Mouse (Mus musculus) urinary bladder, adult 2 months (tissue): ENCODE results near the gene Ncoa5. TPM values are rescaled to one million over a fixed set of nuclear protein-coding genes. Genes with fewer than 3 reads are reported as not detected.

ENCODE experiments used
- DNase-seq: peaks from one replicate; pipeline ENCODE4 v3.0.0; 2022; ENCODE audit warnings: low spot score
- polyA plus RNA-seq: library from polyadenylated mRNA; depleted of rRNA; stranded (reverse); fragments of >200 nt; gene quantifications from 2 replicates; pipeline ENCODE4 v1.2.3, GENCODE M21; 2012

The Ncoa5 gene
- polyA plus RNA-seq, 1 experiment, result 33.6 TPM

DNA sequence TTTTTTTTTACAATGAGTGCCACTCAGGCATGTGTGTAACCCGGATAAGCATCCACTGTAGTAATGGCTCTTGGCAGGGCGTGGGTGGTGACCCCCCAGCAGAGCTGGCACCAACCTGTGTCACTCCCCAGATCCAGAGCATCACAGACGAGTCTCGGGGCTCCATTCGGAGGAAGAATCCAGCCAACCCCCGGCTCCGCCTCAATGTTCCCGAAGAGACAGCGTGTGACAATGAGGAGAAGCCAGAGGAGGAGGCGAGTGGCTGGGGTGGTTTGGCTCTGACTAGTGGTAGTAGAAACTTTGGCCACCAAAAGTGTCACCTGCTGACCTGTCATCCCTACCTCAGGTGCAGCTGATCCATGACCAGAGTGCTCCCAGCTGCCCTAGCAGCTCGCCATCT is 38.7 kb downstream of the Ncoa5 start:
- DNase-seq, result no peak

DNA sequence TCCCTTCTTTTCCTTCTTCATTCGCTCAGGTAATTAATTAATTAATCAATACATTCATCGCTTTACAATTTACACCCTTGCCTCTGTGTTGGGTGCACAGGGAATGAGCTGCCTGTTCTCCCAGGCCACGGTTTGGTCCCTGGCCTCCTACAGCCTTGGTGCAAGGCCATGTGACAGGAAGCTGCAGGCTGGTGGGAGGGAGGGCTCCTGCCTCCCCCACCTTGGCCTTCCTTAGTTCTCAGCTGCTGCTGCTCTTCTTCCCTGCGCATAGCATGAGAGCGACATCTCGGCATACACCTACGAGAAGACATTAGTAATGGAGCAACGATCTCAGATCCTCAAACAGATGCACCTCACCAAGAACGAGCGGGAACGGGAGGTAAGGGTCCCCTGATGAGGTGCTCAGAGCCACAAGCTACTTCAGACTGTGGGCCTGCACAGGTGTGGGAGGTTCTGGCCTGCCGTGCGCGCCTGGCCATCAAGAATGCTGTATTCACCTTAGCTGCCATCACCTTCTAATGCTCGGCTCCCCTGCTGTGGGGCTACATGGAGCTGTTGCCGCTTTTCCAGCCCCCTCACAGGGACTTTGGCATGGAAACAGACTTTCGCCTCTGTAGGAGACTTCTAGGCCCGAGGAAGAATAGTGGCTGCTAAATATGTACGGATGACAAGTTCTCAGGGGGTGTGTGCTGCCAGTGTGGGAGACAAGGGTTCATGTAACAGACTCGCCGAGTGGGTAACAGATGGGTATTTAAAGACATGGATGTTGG is 39.8 kb downstream of the Ncoa5 start:
- no peak for DNase-seq

DNA sequence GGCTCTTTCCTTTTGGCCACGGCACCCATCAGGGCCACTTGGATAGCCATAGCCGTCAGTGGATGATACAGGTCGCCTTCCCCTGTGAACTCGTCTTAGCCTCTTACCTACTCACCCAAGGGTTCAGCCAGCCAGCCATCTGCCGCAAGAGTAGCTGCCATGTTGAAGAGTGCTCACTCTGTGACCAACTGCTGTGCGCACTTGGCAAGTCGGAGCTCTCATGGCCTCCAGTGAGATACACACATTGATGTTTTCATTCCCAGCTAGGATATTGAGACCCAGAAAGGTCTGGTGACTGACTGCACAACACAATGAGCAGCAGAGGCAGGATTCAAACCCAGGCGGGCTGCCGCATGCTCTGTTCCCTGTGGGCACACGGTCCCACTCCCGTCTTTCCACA is 40.5 kb downstream of the Ncoa5 start:
- no peak for DNase-seq

- DNase-seq, result no peak
Measured at GRCm38 (mm10) chr2:164991808-164992207, 42.9 kb downstream of the Ncoa5 start.

DNA sequence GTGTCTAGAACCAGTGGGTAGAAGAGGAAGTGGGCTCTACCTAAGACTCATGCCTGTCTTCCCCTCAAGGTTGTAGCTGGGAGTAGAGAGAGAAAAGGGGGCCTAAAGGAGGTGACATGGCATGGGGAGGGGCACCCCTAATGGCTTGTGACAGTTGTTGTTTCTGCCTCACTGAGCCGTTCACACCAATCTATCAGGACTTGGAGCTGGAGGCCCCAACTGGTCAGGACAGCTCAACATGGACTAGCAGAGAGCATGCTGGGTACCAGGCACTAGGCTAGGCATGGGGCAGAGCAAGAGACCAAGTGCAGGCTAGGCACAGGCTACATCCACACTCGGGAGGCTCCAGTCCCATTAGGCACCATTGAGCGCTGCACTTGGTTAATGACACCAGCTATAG is 43.6 kb downstream of the Ncoa5 start:
- DNase-seq, result no peak

DNA sequence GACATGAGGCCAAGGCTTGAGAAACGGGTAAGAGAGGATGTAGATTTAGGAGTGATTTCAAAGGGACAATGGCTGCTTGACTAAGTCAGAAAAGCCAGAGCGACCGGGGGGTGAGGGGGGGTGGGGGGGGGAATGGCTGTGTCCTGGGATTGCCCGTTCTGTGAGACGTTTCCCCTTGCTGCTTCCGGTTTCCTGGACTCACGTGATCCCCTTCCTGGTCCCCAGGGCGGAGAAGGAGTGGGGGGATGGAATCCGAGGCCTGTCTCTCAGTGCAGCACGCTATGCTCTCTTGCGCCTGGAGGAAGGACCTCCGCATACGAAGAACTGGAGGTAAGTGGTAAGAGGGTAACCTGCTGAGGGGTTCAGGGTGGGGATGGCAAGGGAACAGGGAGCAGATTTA is 45.9 kb downstream of the Ncoa5 start:
- no peak for DNase-seq

DNA sequence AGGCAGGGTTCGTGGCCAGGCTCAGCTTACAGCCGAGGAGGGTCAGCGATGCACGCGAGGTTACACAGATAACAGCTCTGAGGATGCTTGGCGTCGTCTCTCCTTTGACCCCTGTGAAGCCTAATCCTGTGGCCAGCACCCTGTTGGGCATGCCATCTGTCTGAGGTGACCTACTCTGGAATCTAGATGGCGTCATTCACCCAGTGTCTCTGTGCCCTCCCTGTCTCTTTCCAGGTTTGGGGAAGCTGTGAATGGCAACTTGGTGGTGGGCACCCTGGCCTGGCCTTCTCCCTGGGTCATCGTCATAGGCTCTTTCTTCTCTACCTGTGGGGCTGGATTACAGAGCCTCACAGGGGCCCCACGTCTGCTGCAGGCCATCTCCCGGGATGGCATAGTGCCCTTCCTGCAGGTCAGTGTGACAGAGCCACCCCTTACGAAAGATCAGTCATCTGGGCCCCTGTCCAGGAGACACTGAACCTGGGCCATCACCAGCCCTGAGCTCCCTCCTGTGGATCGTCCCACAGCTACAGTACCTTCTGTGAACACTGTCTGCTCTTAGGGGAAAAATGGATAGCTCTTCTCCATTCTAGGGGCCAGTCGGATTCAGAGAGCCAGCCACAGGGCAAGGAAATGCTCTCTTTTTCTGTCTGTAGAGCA is 48.2 kb downstream of the Ncoa5 start:
- DNase-seq, result no peak

DNA sequence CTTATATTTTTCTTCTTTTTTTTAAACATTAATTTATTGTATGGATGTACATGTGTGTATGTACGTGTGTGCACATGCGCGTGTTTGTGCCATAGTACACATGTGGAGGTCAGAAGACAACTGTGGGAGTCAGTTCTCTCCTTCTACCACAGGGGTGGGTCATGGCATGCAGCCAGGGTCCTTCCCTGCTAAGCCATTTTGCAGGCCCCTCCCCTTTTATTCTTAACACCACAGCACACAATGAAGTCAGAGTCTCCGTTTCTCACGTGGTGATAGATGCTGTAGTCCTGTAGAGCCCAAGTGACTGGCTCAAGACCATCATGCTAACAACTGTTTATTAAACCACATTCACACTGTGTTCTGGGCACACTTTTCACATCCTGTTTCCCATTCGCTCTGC is 48.7 kb downstream of the Ncoa5 start:
- no peak for DNase-seq

DNA sequence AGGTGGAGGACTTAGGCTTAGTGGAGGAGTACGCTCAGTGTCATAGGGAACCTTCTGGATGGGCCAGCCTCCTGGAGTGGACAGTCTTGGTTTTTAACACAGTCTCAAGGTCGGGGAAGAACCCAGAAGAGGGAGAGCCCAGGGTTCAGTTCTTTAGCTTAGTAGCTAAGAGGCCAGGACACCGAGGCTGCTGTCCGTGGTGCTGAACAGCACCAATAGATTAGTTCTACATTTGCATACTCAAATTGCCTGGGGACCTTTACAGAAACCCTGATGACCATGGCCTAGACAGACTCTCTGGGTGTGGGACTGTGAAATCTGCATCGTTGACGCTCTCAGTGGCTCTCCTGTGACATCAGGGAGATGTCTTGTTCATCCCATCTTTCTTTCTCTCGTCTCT is 54.9 kb downstream of the Ncoa5 start:
- DNase-seq, result no peak

DNA sequence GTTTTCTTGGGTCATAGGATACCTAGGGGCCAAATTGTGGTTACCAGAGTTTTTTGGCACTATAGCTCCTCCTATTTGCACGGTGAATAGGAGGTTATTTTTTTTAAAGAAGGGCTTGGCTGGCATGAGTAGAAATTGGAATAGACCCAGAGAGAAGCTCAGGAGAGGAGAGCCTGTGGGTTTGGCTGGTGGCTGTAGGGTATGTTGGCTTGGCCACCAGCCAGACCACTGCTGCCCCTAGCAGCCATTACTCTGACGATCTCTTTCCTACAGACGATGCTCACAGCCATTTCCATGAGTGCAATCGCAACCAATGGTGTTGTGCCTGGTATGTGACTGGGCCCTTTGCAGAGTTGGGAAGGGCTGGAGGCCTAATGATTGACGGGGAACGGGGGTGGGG is 59.1 kb downstream of the Ncoa5 start:
- DNase-seq, result no peak

DNA sequence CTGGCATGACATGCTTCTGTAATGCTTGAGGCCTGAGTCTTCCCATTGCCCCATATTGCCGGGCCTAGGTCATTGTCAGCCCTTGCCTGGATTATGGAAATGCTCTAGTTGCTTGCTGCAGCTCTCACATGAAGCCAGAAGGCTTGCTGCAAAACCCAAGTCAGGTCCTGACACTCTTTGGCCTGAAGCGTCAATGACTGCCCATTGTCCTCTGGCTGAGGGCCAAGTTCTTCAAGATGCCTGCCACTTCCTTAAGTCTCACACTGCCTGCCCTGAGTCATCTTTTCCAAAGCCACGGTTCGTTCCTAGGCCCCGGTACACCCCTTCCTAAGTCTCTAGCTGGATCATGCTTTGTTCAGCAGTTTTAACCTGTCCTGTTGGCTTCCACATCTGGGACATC is 62.0 kb downstream of the Ncoa5 start:
- no peak for DNase-seq

DNA sequence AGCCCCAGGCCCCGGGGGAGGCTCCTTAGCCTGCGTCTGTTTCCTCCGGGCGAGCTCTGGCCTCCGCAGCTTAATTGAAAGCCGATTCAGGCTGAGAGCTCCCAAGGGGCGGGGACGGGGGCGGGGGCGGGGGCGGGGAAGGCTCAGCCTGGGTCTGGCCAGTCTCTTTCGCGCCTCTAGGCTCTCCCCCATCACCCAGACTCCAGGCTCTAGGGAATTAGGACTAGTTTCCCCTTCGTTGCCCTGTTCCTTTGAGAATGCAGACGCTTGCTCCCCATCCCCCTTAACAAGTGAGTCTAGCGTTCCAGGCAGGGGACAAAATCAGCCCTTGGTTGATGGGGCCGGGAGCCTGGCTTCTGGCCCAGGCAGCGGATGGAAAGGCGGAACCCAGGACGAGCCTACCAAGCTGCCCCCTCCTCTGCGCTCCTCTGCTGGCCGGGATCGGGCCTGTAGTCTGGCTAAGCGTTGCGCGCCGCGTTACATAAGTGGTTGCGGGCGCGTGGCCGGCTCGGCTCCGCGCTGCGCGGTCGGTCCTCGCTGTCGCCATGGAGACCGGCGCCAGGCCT is 64.0 kb downstream of the Ncoa5 start:
- DNase-seq, result no peak

DNA sequence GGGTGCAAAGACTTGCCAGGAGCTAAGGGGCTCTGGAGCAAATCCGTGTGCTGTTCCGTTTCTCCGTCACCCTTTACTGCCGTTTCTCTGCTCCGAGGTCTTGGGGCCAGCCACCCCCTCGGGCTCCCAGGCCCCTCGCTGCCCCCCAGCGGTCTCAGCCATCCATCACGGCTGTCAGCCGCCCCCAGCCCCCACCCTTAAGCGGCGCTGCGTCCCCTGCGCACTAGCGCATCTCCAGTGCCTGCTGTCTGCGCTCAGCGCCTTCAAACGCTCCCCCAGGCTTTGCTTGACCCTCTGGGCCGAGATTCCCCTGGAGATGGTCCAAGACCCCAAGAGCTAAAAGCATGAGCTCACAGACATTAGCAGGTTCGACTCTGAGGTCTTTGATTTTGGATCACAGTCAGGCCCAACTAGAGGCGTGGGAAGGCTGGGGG is 65.3 kb downstream of the Ncoa5 start:
- no peak for DNase-seq

GRCm38 (mm10) chr2:164968451-164968851 is 66.2 kb downstream of the Ncoa5 start:
- peak; percentile 51 for DNase-seq

- no peak for DNase-seq
Measured at GRCm38 (mm10) chr2:164967761-164968440, 66.8 kb downstream of the Ncoa5 start.

DNA sequence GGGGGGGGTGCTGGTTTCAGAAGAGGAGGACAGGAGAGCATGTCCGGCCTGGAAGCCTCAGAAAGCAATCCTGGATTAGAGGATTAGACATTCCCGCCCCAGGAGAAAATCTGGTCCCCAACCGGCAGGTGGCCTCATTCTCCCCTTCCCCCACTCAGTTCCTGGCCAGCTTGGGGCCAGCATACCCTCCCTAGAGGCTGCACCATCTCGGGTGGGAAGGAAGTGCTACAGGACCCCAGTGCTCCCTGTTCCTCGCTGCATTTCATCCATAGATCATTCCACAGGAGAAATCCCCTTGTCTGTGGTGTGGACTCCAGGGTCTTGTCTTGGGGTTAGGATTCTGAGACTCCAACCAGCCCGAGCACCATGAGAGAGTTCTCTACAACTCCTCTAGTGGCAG is 67.5 kb downstream of the Ncoa5 start:
- DNase-seq, result no peak

DNA sequence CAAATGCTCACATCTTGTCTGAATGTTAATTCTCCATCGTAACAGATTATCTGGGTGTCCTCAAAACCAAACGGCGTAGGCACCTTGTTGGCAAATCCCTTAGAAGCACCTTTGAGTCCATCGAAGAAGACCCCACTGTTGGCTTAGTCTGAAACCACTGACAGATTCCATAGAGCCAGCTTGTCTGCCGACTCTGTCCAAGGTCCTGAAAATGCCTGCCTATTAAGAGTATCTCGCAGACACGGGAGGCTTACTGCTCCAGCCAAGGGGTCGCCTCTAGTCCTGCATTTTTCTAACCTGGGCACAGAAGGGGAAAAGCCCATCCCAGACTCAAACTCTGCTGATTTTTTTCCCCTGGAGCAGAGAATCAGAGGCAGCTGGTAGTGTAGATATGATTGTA is 68.3 kb downstream of the Ncoa5 start:
- DNase-seq, result no peak

- DNase-seq, result no peak
Measured at GRCm38 (mm10) chr2:164964981-164965380, 69.7 kb downstream of the Ncoa5 start.

DNA sequence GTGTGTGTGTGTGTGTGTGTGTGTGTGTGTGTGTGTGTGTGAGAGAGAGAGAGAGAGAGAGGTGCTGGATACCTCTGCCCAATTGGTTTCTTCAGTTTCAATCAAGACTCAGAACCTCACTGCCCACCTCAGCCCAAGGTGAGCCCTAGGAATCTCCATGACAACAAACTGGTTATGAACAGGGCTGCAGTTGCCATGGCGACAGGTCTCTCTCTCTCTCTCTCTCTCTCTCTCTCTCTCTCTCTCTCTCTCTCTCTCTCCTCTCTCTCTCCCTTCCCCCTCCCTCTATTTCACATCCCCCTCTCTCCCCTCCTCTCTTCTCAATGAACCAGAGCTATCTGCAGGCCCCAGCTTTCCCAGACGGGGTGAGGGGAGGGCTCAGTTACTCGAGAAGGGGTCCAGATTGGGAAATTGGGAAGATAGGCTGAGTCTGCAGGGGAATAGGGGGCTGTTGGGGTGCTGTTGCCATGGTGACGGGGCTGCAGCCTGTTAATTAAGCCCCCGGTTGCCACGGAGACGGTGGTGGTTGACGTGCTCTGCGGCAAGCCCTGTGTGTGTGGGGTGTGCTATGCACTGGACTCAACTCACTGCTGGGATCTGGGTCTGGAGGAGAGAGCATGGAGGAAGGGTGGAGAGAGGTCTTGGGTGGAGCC is 70.3 kb downstream of the Ncoa5 start:
- DNase-seq, result no peak

- DNase-seq, result no peak
Measured at GRCm38 (mm10) chr2:164962183-164962580, 72.5 kb downstream of the Ncoa5 start.

GRCm38 (mm10) chr2:164961506-164962182 is 73.0 kb downstream of the Ncoa5 start:
- no peak for DNase-seq
